11 mouse cellular contexts compared by ENCODE assay signal in the genomic region with DNA sequence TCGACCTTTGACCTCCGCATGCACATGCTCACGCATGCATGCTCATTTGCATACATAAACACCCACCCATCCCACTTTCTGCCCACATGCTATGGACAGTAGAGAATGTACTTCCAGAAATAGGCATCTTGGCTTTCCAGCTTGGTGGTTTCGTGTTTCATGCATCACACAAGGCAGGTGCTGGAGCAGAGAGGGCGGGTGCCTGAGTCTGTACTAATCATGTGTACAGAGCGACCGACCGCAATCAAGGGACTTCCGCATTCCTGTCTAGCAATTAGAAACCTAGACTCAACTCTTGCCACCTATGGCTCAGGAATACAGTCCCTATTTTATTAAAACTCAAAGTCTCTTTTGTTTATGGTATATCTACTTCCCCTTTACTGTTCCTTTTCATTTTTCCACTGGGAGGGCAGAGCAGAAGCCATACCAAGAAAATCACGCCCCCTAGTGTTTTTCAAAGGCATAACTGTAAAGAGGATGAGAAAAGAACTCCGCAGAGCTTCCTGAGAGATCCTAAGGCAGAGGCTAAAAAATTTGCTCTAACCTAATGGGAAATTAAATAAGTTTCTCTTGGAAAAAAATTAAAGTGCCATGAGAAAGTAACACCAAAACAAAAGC. TPM values are rescaled to one million over a fixed set of nuclear protein-coding genes. Genes with fewer than 3 reads are reported as not detected.
A peak's percentile ranks its signal among the peaks of the same experiment; 100 is the strongest.
DNase-seq lines count a peak whose midpoint lies in the region; ATAC-seq and TF ChIP-seq lines count a peak whose summit lies in the region.
"Had no signal": no experiment of that assay in that cellular context is flagged by ENCODE, and none has a peak within 500 bp of the region (broad histone marks: within the 10 kb centered on the region; RNA-seq: fewer than 3 reads in every experiment).

No protein-coding gene starts in this region.

- no peak overlapping the region for H3K4me3 ChIP-seq in limb, embryonic 14.5 days (replicated peaks; ENCODE audit: low read length)
- no peak overlapping the region for H3K4me3 ChIP-seq in limb, embryonic 10.5 days
- no peak overlapping the region for H3K4me3 ChIP-seq in embryonic facial prominence, embryonic 14.5 days (ENCODE audit: low read depth, low read length)
- H3K4me3 ChIP-seq in stomach, embryonic 16.5 days (replicated peaks; ENCODE audit: low read length) = no peak overlapping the region
- H3K4me3 ChIP-seq in liver, embryonic 11.5 days (ENCODE audit: low read depth, low read length) = no peak overlapping the region
- H3K4me3 ChIP-seq: megakaryocyte, embryonic 14.5 days; neural tube, embryonic 12.5 days had no signal

- H3K9me3 ChIP-seq in limb, embryonic 14.5 days (ENCODE audit: control insufficient read depth, low read length) = no peaks in the 10 kb centered on the region
- no peaks in the 10 kb centered on the region for H3K9me3 ChIP-seq in limb, embryonic 10.5 days (replicated peaks)
- H3K9me3 ChIP-seq in embryonic facial prominence, embryonic 14.5 days (ENCODE audit: control insufficient read depth, low read length) = no peaks in the 10 kb centered on the region
- no peaks in the 10 kb centered on the region for H3K9me3 ChIP-seq in stomach, embryonic 16.5 days (replicated peaks; ENCODE audit: control insufficient read depth, low read length)
- H3K9me3 ChIP-seq in liver, embryonic 11.5 days (ENCODE audit: control insufficient read depth, low read length) = no peaks in the 10 kb centered on the region
- H3K9me3 ChIP-seq: neural tube, embryonic 12.5 days had no signal

- TF ChIP-seq POLR2A in limb, embryonic 14.5 days (IDR thresholded peaks at IDR 0.05; ENCODE audit: borderline replicate concordance, extremely low read depth, insufficient read depth, insufficient read length) = no peak

- H3K4me2 ChIP-seq in limb, embryonic 14.5 days (replicated peaks; ENCODE audit: low read depth, low read length, severe bottlenecking) = no peak overlapping the region
- no peak overlapping the region for H3K4me2 ChIP-seq in embryonic facial prominence, embryonic 14.5 days (ENCODE audit: low read depth, low read length)
- H3K4me2 ChIP-seq in stomach, embryonic 16.5 days (ENCODE audit: low read depth, low read length) = no peak overlapping the region
- no peak overlapping the region for H3K4me2 ChIP-seq in liver, embryonic 11.5 days
- H3K4me2 ChIP-seq: neural tube, embryonic 12.5 days had no signal

- H3K4me1 ChIP-seq in limb, embryonic 14.5 days (ENCODE audit: control insufficient read depth, insufficient read depth, low read length) = peaks cover 9% of the 10 kb centered on the region
- peaks cover 9% of the 10 kb centered on the region for H3K4me1 ChIP-seq in limb, embryonic 10.5 days
- peaks cover 7% of the 10 kb centered on the region; the same call in 1 of the 2 replicates for H3K4me1 ChIP-seq in embryonic facial prominence, embryonic 14.5 days (ENCODE audit: control insufficient read depth, insufficient read depth, low read length)
- no peaks in the 10 kb centered on the region for H3K4me1 ChIP-seq in stomach, embryonic 16.5 days (ENCODE audit: control insufficient read depth, insufficient read depth, low read length)
- no peaks in the 10 kb centered on the region; the same call in 1 of the 2 replicates for H3K4me1 ChIP-seq in liver, embryonic 11.5 days (replicated peaks; ENCODE audit: control insufficient read depth, insufficient read depth, low read length)
- H3K4me1 ChIP-seq: neural tube, embryonic 12.5 days had no signal

- DNase-seq in limb, embryonic 14.5 days (ENCODE audit: low spot score) = peak; percentile 12
- DNase-seq in limb, embryonic 10.5 days (ENCODE audit: low spot score) = no peak
- peak; percentile 79 for DNase-seq in embryonic facial prominence, embryonic 14.5 days (ENCODE audit: low spot score)
- DNase-seq in large intestine, adult 2 months (ENCODE audit: low read depth, low spot score) = peak; percentile 74
- DNase-seq in liver, embryonic 11.5 days (ENCODE audit: low spot score) = no peak
- DNase-seq: gastrocnemius, postnatal 14 days had no signal

- H3K9ac ChIP-seq in limb, embryonic 14.5 days (ENCODE audit: low read depth, low read length, severe bottlenecking) = no peak overlapping the region
- no peak overlapping the region for H3K9ac ChIP-seq in embryonic facial prominence, embryonic 14.5 days (ENCODE audit: low read depth, low read length)
- no peak overlapping the region for H3K9ac ChIP-seq in stomach, embryonic 16.5 days (ENCODE audit: low read length)
- H3K9ac ChIP-seq in liver, embryonic 11.5 days (ENCODE audit: low read depth, low read length) = no peak overlapping the region
- H3K9ac ChIP-seq: neural tube, embryonic 12.5 days had no signal

- H3K27me3 ChIP-seq in limb, embryonic 14.5 days (ENCODE audit: control insufficient read depth, insufficient read depth, low read length) = no peaks in the 10 kb centered on the region
- no peaks in the 10 kb centered on the region for H3K27me3 ChIP-seq in limb, embryonic 10.5 days (ENCODE audit: low read depth, poor library complexity, severe bottlenecking)
- no peaks in the 10 kb centered on the region for H3K27me3 ChIP-seq in embryonic facial prominence, embryonic 14.5 days (replicated peaks; ENCODE audit: control insufficient read depth, insufficient read depth, low read length)
- no peaks in the 10 kb centered on the region for H3K27me3 ChIP-seq in stomach, embryonic 16.5 days (ENCODE audit: control insufficient read depth, insufficient read depth, low read length)
- H3K27me3 ChIP-seq in liver, embryonic 11.5 days (replicated peaks; ENCODE audit: control insufficient read depth, insufficient read depth, low read length) = no peaks in the 10 kb centered on the region
- H3K27me3 ChIP-seq: megakaryocyte, embryonic 14.5 days; neural tube, embryonic 12.5 days had no signal

- 68% methylated on average over 11 of the region's 11 CpGs for WGBS in limb, embryonic 14.5 days
- 81% methylated on average over 11 of the region's 11 CpGs for WGBS in limb, embryonic 10.5 days
- WGBS in embryonic facial prominence, embryonic 14.5 days = 68% methylated on average over 11 of the region's 11 CpGs
- WGBS in large intestine, adult 2 months = 33% methylated on average over 11 of the region's 11 CpGs
- WGBS in stomach, embryonic 16.5 days = 61% methylated on average over 11 of the region's 11 CpGs
- WGBS in liver, embryonic 11.5 days = 79% methylated on average over 11 of the region's 11 CpGs

- H3K36me3 ChIP-seq in limb, embryonic 14.5 days (ENCODE audit: control insufficient read depth, insufficient read depth, low read length) = no peaks in the 10 kb centered on the region
- no peaks in the 10 kb centered on the region for H3K36me3 ChIP-seq in limb, embryonic 10.5 days
- no peaks in the 10 kb centered on the region for H3K36me3 ChIP-seq in embryonic facial prominence, embryonic 14.5 days (ENCODE audit: control insufficient read depth, insufficient read depth, low read length)
- no peaks in the 10 kb centered on the region for H3K36me3 ChIP-seq in stomach, embryonic 16.5 days (ENCODE audit: control insufficient read depth, insufficient read depth, low read length)
- H3K36me3 ChIP-seq in liver, embryonic 11.5 days (ENCODE audit: control insufficient read depth, insufficient read depth, low read length) = no peaks in the 10 kb centered on the region
- H3K36me3 ChIP-seq: neural tube, embryonic 12.5 days had no signal

- no peak overlapping the region for H3K27ac ChIP-seq in limb, embryonic 14.5 days (replicated peaks; ENCODE audit: low read depth, low read length)
- no peak overlapping the region for H3K27ac ChIP-seq in limb, embryonic 10.5 days
- no peak overlapping the region for H3K27ac ChIP-seq in embryonic facial prominence, embryonic 14.5 days (replicated peaks; ENCODE audit: low read depth, low read length)
- H3K27ac ChIP-seq in stomach, embryonic 16.5 days (ENCODE audit: low read length) = no peak overlapping the region
- no peak overlapping the region for H3K27ac ChIP-seq in liver, embryonic 11.5 days (ENCODE audit: low read depth, low read length)
- H3K27ac ChIP-seq: neural tube, embryonic 12.5 days had no signal

- no peak for ATAC-seq in limb, embryonic 14.5 days (ENCODE audit: low FRiP score, low read depth)
- peak; percentile 70; the same call in 1 of the 2 replicates for ATAC-seq in embryonic facial prominence, embryonic 14.5 days (ENCODE audit: low read depth)
- peak; percentile 88 for ATAC-seq in stomach, embryonic 16.5 days (ENCODE audit: insufficient read depth, low FRiP score)
- no peak for ATAC-seq in inflammation-experienced regulatory T-cells, adult 6 months
- ATAC-seq in liver, embryonic 11.5 days (replicated peaks; ENCODE audit: low FRiP score) = no peak
- ATAC-seq: hindbrain, embryonic 16.5 days had no signal

RNA-seq across cellular contexts. Expression of gene Clic5, which starts 22.5 kb away (rescaled TPM):
- polyA plus RNA-seq in limb, embryonic 14.5 days (2012; rRNA removed) = 0.44 TPM in 2 replicates
- 0.41 and 0.57 TPM in 2 replicates for polyA plus RNA-seq in limb, embryonic 14.5 days (2014; fragmentation: Nextera tagmentation; extraction: Ambion mirVana)
- polyA plus RNA-seq in limb, embryonic 10.5 days (2016; fragmentation: Nextera tagmentation; extraction: Ambion mirVana) = 0.06 TPM in 1 of 2 replicates, not detected in the other
- polyA plus RNA-seq in embryonic facial prominence, embryonic 14.5 days (2014; fragmentation: Nextera tagmentation; extraction: Ambion mirVana) = 0.57 and 0.59 TPM in 2 replicates
- polyA plus RNA-seq in large intestine, adult 2 months (2012; rRNA removed) = 19.0 and 45.1 TPM in 2 replicates
- polyA plus RNA-seq in stomach, embryonic 16.5 days (2015; fragmentation: Nextera tagmentation; extraction: Ambion mirVana) = 7.3 and 9.1 TPM in 2 replicates
- polyA plus RNA-seq in inflammation-experienced regulatory T-cells, adult 6 months (2017; shearing (Covaris generic)) = under 1 TPM in 1 of 3 experiments, not detected in 2; 0.09 TPM
- 0.64 and 0.75 TPM in 2 replicates for polyA plus RNA-seq in liver, embryonic 11.5 days (2014; fragmentation: Nextera tagmentation; extraction: Ambion mirVana)

Comparison
In these comparisons a context has a peak if more than half of its experiments do, and no peak if none do; other contexts are left out.
1. DNase-seq: peak in limb, embryonic 14.5 days (single experiment), embryonic facial prominence, embryonic 14.5 days (single experiment) and large intestine, adult 2 months (single experiment); none in limb, embryonic 10.5 days (single experiment) and liver, embryonic 11.5 days (single experiment).
2. ATAC-seq: peak in embryonic facial prominence, embryonic 14.5 days (single experiment) and stomach, embryonic 16.5 days (single experiment); none in limb, embryonic 14.5 days (single experiment), inflammation-experienced regulatory T-cells, adult 6 months (single experiment) and liver, embryonic 11.5 days (single experiment).